Mouse (Mus musculus) inflammation-experienced regulatory T-cells, adult 6 months (primary cell): ENCODE data around the gene Ube2q1. TPM values are rescaled to one million over a fixed set of nuclear protein-coding genes. Genes with fewer than 3 reads are reported as not detected.

Experiments used
- ATAC-seq: one replicate; pipeline ENCODE4 v1.8.0; 2017
- polyA plus RNA-seq, 3 experiments: library from polyadenylated mRNA; unstranded; fragments of 100-300 nt; shearing (Covaris generic); gene quantifications; one replicate each; pipeline ENCODE4 v1.2.1; 2017

Gene Ube2q1
- polyA plus RNA-seq, 3 experiments from 2014 or later: 12.9 to 18.9 (median 16.5) TPM

GRCm38 (mm10) chr3:89821548-89822480, 48.4 kb downstream of the Ube2q1 start:
- no peak for ATAC-seq

DNA sequence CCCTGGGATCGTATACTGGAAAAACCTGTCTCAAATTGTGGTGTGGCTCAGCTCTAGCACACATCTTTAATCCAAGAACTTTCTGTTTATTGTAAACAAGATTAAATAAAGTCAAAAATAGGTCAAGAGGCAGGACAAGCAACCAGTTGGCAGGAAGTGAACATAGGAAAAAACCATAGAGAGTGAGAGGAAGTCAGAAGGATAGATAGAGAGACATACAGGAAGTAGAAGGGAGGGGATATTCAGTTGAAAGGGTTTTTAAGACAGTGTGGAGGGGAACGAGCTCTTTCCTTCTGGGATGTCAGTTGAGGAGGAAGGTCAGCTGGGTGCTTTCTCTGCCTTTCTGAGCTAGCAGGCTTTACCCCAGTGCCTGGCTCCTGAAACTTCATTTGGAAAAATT, 50.2 kb downstream of the Ube2q1 start:
- peak; percentile 36 for ATAC-seq

- ATAC-seq: no peak
Observed at GRCm38 (mm10) chr3:89826295-89826694, 52.9 kb downstream of the Ube2q1 start.

GRCm38 (mm10) chr3:89830815-89831591, 57.6 kb downstream of the Ube2q1 start, which contains the start of gene She:
She (plus strand) TSS chr3:89831370.
- ATAC-seq: no peak

Other genes starting within 250 kb of the Ube2q1 start
- 10 to 100 TPM; 48.4 to 57.6 (median 56.6) TPM for gene Adar, start 58.6 kb upstream of the Ube2q1 start, polyA plus RNA-seq
- gene Chrnb2, start 9.0 kb upstream of the Ube2q1 start, polyA plus RNA-seq: 1 to 10 TPM; 1.2 to 2.4 (median 1.9) TPM
- 10 to 100 TPM in 1 of 3 experiments, 1 to 10 TPM in 2; 3.3 to 10.1 (median 9.1) TPM for gene She, start 57.8 kb downstream of the Ube2q1 start, polyA plus RNA-seq
- gene Il6ra, start 139.6 kb downstream of the Ube2q1 start, polyA plus RNA-seq: 10 to 100 TPM in 2 of 3 experiments, 1 to 10 TPM in 1; 4.6 to 23.5 (median 19.0) TPM
- gene Atp8b2, start 189.9 kb downstream of the Ube2q1 start, polyA plus RNA-seq: 10 to 100 TPM; 21.8 to 24.1 (median 22.9) TPM
- gene Hax1, start 225.2 kb downstream of the Ube2q1 start, polyA plus RNA-seq: 10 to 100 TPM; 59.6 to 87.0 (median 74.0) TPM